Mouse (Mus musculus): ENCODE data around the gene Flnc.

- TF ChIP-seq FLI1 (IDR thresholded peaks at IDR 0.05; ENCODE audit: low read length) (no peak), GATA1 (IDR thresholded peaks at IDR 0.05; ENCODE audit: borderline replicate concordance, low read length) (no peak)
These were observed 4.9 kb upstream of the Flnc start for GRCm38 (mm10) chr6:29428171-29428570.

Data from megakaryocyte, embryonic 14.5 days (primary cell).